12 mouse cellular contexts compared by ENCODE assay signal in genomic region chr4:106982344-106983121, GRCm38 (mm10).
DNase-seq lines count a peak whose midpoint lies in the region; ATAC-seq and TF ChIP-seq lines count a peak whose summit lies in the region.
"Had no signal": no experiment of that assay in that cellular context is flagged by ENCODE, and none has a peak within 500 bp of the region (broad histone marks: within the 10 kb centered on the region; RNA-seq: fewer than 3 reads in every experiment).

No protein-coding gene starts in this region.

- 51% methylated on average over 4 of the region's 4 CpGs for WGBS in forebrain, embryonic 14.5 days
- WGBS in forebrain, embryonic 10.5 days = 60% methylated on average over 4 of the region's 4 CpGs
- WGBS in midbrain, embryonic 14.5 days = 67% methylated on average over 4 of the region's 4 CpGs
- 55% methylated on average over 4 of the region's 4 CpGs for WGBS in midbrain, postnatal 0 days
- WGBS in limb, embryonic 10.5 days = 40% methylated on average over 4 of the region's 4 CpGs

- peaks cover 3% of the 10 kb centered on the region; the same call in 1 of the 2 replicates for H3K36me3 ChIP-seq in forebrain, embryonic 14.5 days (ENCODE audit: control insufficient read depth, insufficient read depth, low read length)
- H3K36me3 ChIP-seq in forebrain, embryonic 10.5 days (replicated peaks) = peaks cover 28% of the 10 kb centered on the region
- 0 out of 2 replicates have a peak, but pooled peaks cover 3% of the 10 kb centered on the region for H3K36me3 ChIP-seq in midbrain, embryonic 14.5 days (ENCODE audit: control insufficient read depth, insufficient read depth, low read length)
- H3K36me3 ChIP-seq in midbrain, postnatal 0 days (ENCODE audit: insufficient read depth, low read length) = no peaks in the 10 kb centered on the region
- H3K36me3 ChIP-seq in limb, embryonic 10.5 days = peaks cover 59% of the 10 kb centered on the region

- DNase-seq in forebrain, embryonic 14.5 days (ENCODE audit: low spot score) = no peak
- DNase-seq in forebrain, embryonic 10.5 days (ENCODE audit: extremely low spot score, low spot score) = no peak
- DNase-seq in midbrain, embryonic 14.5 days = no peak
- no peak for DNase-seq in midbrain, postnatal 0 days (ENCODE audit: low spot score)
- no peak for DNase-seq in limb, embryonic 10.5 days (ENCODE audit: low spot score)
- peak; percentile 88 for DNase-seq in yolk sac, embryonic 10.5 days (ENCODE audit: low spot score)
- DNase-seq in embryo, embryonic 10 days (ENCODE audit: low spot score) = no peak
- DNase-seq: cerebellum, postnatal 36 days; gastrocnemius, postnatal 25 days; heart, postnatal 10 days had no signal

- H3K9me3 ChIP-seq in forebrain, embryonic 14.5 days (replicated peaks; ENCODE audit: control insufficient read depth, low read length) = no peaks in the 10 kb centered on the region
- no peaks in the 10 kb centered on the region for H3K9me3 ChIP-seq in forebrain, embryonic 10.5 days
- H3K9me3 ChIP-seq in midbrain, embryonic 14.5 days (ENCODE audit: control insufficient read depth, low read length) = no peaks in the 10 kb centered on the region
- H3K9me3 ChIP-seq in midbrain, postnatal 0 days (ENCODE audit: low read length) = no peaks in the 10 kb centered on the region
- no peaks in the 10 kb centered on the region for H3K9me3 ChIP-seq in limb, embryonic 10.5 days (replicated peaks)
- H3K9me3 ChIP-seq: limb, embryonic 15.5 days had no signal

- H3K4me2 ChIP-seq in forebrain, embryonic 14.5 days (ENCODE audit: low read length) = no peak overlapping the region
- H3K4me2 ChIP-seq in midbrain, embryonic 14.5 days (ENCODE audit: low read length) = no peak overlapping the region
- H3K4me2 ChIP-seq in midbrain, postnatal 0 days (ENCODE audit: low read depth, low read length, poor library complexity, severe bottlenecking) = no peak overlapping the region
- H3K4me2 ChIP-seq: limb, embryonic 15.5 days had no signal

- H3K27me3 ChIP-seq in forebrain, embryonic 14.5 days (replicated peaks; ENCODE audit: control insufficient read depth, insufficient read depth, low read length) = no peaks in the 10 kb centered on the region
- H3K27me3 ChIP-seq in forebrain, embryonic 10.5 days (ENCODE audit: poor library complexity, severe bottlenecking) = no peaks in the 10 kb centered on the region
- no peaks in the 10 kb centered on the region for H3K27me3 ChIP-seq in midbrain, embryonic 14.5 days (ENCODE audit: control insufficient read depth, insufficient read depth, low read length)
- no peaks in the 10 kb centered on the region for H3K27me3 ChIP-seq in midbrain, postnatal 0 days (ENCODE audit: insufficient read depth, low read length)
- H3K27me3 ChIP-seq in limb, embryonic 10.5 days (ENCODE audit: low read depth, poor library complexity, severe bottlenecking) = no peaks in the 10 kb centered on the region
- H3K27me3 ChIP-seq: limb, embryonic 15.5 days had no signal

- no peak for TF ChIP-seq CTCF in midbrain, postnatal 0 days (IDR thresholded peaks at IDR 0.05)

- H3K27ac ChIP-seq in forebrain, embryonic 14.5 days (ENCODE audit: low read depth, low read length) = peak overlapping the region; percentile 84; the same call in 1 of the 2 replicates
- no peak overlapping the region for H3K27ac ChIP-seq in forebrain, embryonic 10.5 days
- 0 out of 2 replicates have a peak overlapping the region, but pooled peaks have one; percentile 9 for H3K27ac ChIP-seq in midbrain, embryonic 14.5 days (replicated peaks; ENCODE audit: low read depth, low read length)
- H3K27ac ChIP-seq in midbrain, postnatal 0 days (ENCODE audit: low read depth, low read length) = no peak overlapping the region
- H3K27ac ChIP-seq in limb, embryonic 10.5 days = 0 out of 2 replicates have a peak overlapping the region, but pooled peaks have one; percentile 56

- no peak overlapping the region for H3K9ac ChIP-seq in forebrain, embryonic 14.5 days (ENCODE audit: low read length)
- H3K9ac ChIP-seq in midbrain, embryonic 14.5 days (replicated peaks; ENCODE audit: low read length) = no peak overlapping the region
- no peak overlapping the region for H3K9ac ChIP-seq in midbrain, postnatal 0 days (replicated peaks; ENCODE audit: low read length, poor library complexity, severe bottlenecking)
- H3K9ac ChIP-seq: limb, embryonic 15.5 days had no signal

- ATAC-seq in forebrain, embryonic 14.5 days = no peak
- ATAC-seq in midbrain, embryonic 14.5 days (ENCODE audit: low FRiP score, low TSS enrichment) = no peak
- no peak for ATAC-seq in midbrain, postnatal 0 days (ENCODE audit: low FRiP score)
- ATAC-seq in erythroid progenitor cell, adult 5-6 weeks (replicated peaks; ENCODE audit: low FRiP score, poor library complexity, severe bottlenecking) = no peak

- H3K4me1 ChIP-seq in forebrain, embryonic 14.5 days (ENCODE audit: control insufficient read depth, insufficient read depth, low read length) = peaks cover 67% of the 10 kb centered on the region
- H3K4me1 ChIP-seq in forebrain, embryonic 10.5 days = peaks cover 99% of the 10 kb centered on the region
- peaks cover 86% of the 10 kb centered on the region for H3K4me1 ChIP-seq in midbrain, embryonic 14.5 days (ENCODE audit: control insufficient read depth, insufficient read depth, low read length)
- peaks cover 16% of the 10 kb centered on the region for H3K4me1 ChIP-seq in midbrain, postnatal 0 days (ENCODE audit: insufficient read depth, low read length)
- peaks cover 98% of the 10 kb centered on the region for H3K4me1 ChIP-seq in limb, embryonic 10.5 days

- no peak overlapping the region for H3K4me3 ChIP-seq in forebrain, embryonic 14.5 days (ENCODE audit: low read depth, low read length)
- H3K4me3 ChIP-seq in forebrain, embryonic 10.5 days = no peak overlapping the region
- no peak overlapping the region for H3K4me3 ChIP-seq in midbrain, embryonic 14.5 days (replicated peaks; ENCODE audit: low read depth, low read length)
- no peak overlapping the region for H3K4me3 ChIP-seq in midbrain, postnatal 0 days (ENCODE audit: low read depth, low read length)
- H3K4me3 ChIP-seq in limb, embryonic 10.5 days = no peak overlapping the region
- H3K4me3 ChIP-seq: limb, embryonic 15.5 days had no signal

Comparison
In these comparisons a context has a peak if more than half of its experiments do, and no peak if none do; other contexts are left out.
1. H3K27ac ChIP-seq: peak in forebrain, embryonic 14.5 days (single experiment), midbrain, embryonic 14.5 days (single experiment) and limb, embryonic 10.5 days (single experiment); none in forebrain, embryonic 10.5 days (single experiment) and midbrain, postnatal 0 days (single experiment).